Mouse (Mus musculus): Measurements from ENCODE around the gene 1110008L16Rik.

GRCm38 (mm10) chr12:55360929-55361328 is 61.6 kb downstream of the 1110008L16Rik start:
- TF ChIP-seq POLR2A (IDR thresholded peaks at IDR 0.05; ENCODE audit: low read depth, low read length) (no peak), CTCF (IDR thresholded peaks at IDR 0.05; ENCODE audit: extremely low read depth, insufficient read length, insufficient replicate concordance, low read depth, low read length) (no peak)

All from small intestine, adult 2 months (tissue).